Mouse (Mus musculus) c-Kit-positive CD71-positive TER-119-negative erythroid progenitor cells, embryonic 14.5 days (primary cell): ENCODE data around the gene Bmp2k.

Experiments used
- DNase-seq: peaks from one replicate; pipeline ENCODE4 v3.0.0-alpha.2; 2013; ENCODE audit warnings: low read depth

Gene Bmp2k

DNA sequence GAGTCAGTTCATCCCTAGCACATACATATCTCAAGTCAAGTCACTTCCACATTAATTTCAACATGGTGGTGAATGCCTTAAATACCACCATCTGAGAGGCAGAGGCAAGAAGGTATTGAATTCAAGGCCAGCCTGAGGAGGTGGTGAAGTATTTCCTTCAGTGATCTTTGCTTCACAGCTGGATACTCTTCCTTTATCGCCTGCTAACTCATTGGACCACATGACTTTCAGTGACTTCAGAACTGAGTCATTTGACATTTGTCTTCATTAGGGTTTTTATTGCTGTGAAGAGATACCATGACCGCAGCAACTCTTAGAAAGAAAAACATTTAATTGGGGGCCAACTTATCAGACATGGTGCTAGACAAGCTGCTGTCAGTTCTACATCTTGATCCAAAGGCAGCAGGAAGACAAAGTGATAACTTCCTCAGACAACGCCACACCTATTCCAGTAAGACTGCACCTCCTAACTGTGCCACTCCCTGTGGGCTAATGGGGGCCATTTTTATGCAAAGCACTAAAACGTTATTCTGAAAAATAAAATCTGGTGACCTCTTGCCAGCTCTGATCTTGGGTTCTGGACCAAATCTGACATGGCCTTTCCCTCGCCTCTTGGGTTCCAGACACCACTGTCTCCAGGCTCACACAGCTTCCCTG is 24.9 kb upstream of the Bmp2k start:
- DNase-seq = no peak

DNA sequence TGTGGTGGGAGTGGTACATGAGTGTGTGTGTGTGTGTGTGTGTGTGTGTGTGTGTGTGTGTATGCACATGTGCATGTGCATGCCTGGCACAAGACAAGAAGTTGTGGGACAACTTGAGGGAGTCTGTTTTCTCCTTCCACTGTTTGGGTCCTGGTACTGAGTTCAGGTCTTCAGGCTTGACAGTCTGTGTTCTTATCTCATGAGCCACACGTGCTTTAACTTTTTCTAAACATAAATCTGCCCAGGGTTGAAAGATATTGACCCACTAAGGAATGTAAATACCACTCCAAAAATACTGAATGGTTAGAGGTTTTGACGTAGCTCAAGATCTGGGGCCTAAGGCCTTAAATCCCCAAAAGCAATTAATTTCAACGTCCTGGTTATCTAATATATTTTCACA is 23.8 kb upstream of the Bmp2k start:
- no peak for DNase-seq

DNA sequence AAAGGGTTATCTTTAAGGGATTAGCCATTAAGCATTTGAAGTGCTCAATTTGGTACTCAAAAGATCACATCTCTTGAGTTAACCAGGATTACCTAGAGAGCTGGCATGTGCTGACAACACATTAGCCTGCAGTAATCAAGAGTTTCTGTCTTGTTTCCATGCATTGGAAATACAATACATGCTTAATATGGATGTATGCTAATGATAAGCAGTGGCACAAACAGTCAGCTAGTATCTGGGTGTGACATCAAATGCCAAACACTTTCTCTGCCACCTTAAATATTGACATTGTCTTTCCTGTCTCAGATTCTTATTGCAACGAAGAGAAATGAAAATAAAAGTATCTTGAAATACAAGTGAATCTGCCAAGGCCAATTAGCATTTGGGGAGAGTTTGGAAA is 22.8 kb upstream of the Bmp2k start:
- DNase-seq = no peak

DNA sequence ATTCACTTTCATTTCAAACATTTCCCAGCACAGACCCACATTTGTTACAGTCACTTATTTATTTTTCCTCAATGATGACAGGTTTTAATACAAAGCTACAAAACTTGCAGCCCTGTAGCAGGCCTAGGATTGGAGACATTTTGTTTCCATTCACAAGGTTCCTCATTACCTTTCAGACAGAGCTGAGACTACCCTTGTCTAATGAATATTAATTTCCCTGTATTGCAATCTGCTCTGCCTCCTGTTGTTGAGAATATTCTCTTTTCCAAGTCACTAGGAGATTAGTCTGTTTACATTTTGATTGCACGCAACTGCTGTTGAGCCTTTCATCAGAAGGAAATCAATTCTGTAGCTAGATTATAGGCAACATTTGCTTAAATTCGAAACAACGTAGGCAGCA is 22.4 kb upstream of the Bmp2k start:
- no peak for DNase-seq

DNA sequence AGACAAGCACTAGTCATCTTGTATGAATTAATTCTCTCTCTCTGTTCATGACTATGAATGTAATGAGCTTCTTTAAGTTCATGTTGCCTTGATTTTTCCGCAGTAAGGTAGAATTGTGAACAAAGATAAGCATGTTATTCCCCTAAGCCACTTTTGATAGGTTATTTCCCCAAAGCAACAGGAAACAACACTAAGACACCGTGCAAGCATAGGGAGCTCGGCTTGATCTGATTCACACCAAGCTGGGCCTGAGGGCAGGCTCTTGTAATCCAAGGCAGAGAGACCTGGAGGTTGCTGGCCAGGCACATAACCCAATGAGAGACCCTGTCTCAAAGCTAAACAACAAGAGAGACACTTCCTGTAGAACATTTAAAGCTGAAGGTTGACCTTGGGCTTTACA is 21.3 kb upstream of the Bmp2k start:
- no peak for DNase-seq

DNA sequence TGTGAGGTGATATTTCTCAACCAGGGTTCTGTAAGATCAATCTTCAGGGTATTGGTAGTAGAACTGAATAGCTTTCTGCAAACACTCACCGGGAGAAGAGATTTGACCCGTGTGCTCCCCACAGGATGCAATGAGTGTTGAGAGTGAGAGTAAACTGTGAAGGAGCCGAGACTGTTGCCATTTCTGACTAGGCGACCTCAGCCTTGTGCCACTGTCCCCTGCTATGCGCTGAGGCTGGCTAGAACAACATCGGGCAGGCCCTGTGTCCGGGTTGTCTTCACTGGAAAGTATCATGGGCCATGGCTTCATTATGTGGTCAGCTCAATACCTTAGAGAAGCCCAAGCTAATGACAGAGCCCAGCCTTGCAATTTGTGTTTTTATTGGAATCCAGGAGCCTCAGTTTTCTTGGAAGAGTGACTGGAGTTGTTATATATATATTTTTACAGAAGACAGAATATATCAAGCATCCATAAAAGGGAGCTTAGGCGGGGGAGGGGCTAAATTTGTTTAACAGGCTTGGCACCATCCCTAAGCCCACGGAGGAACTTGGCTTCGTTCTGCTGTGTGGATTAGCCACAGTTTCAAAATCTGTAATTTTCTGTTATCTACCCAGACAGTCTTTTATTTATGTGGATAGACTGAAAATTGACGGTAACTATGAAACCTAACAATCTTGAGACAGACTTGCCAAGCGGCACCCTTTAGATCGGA is 18.0 kb upstream of the Bmp2k start:
- DNase-seq = no peak

DNA sequence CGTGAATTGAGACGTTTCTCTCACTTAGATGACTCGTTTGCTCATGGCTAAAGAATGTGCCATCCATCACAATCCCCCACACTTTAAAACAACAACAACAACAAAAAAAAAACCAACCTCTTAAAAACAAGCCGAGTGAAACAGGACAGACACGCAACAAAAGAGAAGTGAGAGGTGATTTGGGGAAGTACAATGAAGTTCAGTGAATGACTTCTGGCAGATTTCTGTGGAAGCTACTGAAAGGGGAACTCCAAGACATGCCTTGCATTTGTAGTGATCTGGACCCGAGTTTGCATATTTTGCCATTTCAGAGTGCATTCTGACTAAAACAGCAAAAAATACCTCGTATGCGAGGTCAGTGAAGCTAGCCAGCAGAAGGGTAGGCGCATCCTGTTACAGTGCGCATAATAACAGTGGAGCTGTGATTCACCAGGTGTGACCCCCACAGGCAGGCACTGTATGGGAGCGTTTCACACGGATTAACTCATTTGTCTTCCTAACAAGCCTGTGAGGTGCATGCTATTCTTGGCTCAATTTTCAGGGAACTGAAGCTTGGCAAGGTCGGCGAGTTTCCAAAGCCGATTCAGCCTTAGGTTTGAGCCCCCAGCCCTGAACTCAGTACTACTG is 17.4 kb upstream of the Bmp2k start:
- no peak for DNase-seq

DNA sequence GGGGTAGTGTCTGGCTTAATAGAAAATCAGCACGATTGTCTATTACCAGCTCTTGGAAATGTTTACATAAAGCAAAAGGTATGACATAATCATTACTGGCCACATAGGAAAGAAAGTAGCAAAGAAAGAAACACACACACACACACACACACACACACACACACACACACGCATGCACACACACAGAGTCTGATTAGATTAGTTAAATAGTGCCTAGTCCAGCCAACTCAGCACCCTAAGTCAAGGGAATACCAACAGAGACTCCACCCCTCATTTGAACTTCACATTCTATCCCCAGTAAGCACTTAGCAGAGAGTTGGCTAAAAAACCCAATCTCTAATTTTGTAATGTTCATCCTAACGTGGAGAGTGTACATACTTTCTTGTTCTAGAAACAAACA is 15.5 kb upstream of the Bmp2k start:
- DNase-seq = no peak

DNA sequence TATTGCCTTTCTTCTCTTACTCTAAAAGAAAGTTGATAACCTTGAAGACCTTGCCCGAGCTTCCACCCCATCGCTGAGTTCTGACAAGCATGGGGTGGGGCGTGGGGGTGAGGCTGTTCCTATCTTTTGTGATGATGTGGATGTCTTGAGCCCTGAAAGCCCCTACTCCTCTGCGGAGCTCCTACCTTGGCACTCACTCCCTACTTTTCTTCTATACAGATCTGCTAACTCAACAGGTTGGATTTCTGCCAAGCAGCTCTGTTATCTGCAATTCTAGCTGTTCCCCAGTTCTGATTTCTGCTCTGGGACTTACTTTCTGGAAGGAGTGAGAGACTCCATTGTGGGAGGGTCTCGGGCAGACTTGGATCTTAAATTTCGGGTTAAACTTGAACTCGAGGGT is 14.3 kb upstream of the Bmp2k start:
- no peak for DNase-seq

DNA sequence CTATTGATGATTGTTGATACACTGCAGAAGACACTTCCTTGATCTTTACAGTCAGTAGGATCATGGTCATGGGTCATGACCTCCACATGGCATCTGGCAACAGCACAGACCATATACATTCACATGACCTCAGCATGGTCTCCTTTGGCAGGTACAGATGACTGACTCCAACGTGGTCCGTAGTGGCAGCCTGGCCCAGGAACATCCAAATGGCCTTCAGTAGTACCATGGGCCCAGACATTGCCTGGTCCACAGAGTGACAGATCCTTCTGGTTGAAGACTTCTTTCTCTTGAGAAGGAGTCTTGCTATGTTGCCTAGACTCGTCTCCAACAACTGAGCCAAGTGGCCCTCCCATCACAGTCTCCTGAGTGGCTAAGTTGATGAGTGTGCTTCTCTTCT is 10.6 kb upstream of the Bmp2k start:
- DNase-seq = no peak

DNA sequence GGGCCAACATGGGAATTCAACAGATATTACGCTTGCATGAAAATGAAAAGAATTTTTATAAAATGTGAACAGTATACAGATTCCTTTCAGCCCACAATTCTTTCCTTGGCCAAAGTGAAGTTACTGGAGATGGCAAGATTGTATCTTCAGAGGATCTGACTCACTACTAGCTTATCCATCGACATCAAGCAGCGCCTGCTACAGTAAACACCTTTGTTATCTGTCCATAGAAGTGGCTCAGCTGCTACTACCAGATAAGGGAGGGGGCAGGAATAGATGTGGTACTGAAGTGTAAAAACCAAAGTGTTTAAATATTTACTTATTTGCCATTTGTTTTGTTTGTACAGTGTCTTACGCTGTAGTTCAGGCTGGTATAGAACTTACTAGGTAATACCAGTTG is 8.6 kb upstream of the Bmp2k start:
- DNase-seq = peak; percentile 67

DNA sequence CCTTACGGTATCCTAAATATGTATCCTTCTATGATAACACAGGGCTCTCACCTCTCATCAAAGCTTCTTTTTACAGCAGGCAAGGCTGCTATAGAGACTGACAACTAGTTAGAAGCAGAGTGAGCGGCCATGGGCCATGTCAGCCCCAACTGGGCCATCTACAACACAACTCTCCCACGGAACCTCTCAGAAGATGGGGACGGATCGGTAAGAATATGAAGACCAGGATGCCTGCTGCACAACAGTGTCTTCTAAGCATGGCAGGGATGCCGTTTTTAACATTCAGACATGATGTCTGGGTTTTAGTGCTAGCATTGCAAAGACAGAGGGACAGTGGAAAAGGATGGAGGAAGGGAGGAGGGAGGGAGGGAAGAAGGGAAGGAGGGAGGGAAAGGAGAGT is 6.3 kb upstream of the Bmp2k start:
- DNase-seq = no peak

DNA sequence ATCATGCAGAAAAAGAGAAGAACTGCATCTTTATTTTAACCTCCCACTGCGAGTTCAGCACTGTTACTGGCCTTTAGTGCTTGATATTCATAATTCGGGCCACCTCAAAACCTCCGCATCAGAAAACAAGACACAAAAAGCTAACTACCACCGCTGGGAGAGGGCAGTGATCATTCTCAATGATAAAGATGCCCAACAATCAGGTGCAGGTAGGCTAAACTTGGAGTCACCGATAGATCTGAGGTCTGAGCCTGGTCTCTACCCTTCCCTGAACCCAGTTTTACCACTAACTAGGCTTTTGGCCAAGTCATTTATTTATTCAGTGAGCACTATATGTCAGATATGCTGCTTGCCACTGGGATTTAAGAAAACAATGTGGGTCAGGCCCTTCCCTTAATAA is 4.8 kb upstream of the Bmp2k start:
- no peak for DNase-seq

DNA sequence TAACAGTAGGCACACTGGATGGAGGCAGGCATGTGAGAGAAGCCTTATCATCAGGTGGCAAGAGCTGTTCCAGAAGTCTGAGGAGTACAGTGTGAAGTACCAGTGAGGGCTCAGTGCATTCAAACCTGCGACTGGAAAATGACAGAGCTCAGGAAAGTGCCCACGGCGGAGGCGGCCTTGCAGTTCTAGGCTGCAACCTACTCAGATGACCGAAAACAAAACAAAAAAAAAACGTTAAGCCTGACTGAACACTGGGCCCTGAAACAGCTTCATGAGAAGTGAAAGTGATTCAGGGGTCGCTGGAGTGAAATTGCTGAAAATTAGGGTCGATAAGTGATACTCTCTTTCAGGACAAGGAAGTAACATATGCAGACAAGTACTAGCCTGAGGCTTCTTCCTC is 4.4 kb upstream of the Bmp2k start:
- DNase-seq = no peak

DNA sequence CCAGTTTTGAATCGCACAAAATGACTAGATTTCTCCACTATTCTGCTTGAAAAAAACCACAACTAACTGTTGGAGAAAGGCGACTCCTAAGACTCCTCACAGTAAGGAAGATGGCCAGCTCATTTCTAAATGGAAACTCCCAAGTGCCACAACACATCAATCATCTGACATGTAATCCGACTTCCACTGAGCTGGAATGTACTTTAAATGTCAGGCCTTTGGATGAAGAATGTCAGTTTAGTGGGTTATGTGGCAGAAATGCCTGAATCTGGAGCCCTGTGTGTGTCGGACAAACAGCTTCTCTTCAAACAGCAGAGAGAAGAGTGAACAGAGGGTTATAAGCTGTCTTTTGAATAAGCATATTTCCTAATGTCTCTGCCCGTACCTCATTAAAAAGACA is 1.7 kb upstream of the Bmp2k start:
- no peak for DNase-seq

DNA sequence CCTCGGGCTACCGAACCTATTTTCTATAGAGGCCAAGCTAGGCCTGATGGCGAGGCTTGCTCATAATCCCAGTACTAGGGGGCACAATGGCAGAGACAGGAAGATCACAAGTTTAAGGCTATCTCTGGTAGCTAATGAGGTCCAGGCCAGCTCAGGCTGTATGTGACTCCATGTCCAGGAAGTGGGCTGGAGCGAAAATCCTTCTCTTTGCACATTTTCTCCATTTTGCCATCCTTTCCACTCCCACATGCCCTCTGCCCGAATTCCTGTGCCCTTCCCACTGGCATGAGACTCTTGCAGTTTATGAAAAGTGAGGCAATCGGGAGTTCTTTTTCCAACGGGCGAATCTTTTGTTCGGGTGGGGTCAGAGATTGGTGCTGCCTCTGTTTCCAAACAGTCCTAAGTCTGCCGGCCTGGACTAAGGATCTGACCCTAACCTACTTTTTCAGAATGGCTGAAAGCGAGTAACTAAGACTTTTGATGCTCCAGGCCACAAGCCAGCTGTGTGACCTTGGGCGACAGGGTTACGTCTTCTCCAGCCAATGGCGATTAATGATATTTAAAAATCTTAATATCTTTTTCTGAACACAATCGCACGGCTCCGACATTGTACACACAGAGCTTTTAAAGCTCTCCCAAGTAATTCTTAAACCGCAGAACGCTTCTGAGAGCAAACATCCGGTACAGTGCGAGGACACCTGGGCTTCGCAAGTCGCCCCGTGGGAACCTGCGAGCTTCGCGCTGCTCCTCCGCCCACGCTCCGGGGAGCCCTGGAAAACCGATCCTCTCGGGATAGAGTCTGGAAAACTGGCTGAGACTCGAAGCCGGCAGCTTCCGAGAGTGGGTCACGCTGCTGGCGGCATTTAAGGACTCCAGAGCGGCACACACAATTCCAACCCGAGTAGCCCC is 834 bp upstream of the Bmp2k start:
- no peak for DNase-seq

DNA sequence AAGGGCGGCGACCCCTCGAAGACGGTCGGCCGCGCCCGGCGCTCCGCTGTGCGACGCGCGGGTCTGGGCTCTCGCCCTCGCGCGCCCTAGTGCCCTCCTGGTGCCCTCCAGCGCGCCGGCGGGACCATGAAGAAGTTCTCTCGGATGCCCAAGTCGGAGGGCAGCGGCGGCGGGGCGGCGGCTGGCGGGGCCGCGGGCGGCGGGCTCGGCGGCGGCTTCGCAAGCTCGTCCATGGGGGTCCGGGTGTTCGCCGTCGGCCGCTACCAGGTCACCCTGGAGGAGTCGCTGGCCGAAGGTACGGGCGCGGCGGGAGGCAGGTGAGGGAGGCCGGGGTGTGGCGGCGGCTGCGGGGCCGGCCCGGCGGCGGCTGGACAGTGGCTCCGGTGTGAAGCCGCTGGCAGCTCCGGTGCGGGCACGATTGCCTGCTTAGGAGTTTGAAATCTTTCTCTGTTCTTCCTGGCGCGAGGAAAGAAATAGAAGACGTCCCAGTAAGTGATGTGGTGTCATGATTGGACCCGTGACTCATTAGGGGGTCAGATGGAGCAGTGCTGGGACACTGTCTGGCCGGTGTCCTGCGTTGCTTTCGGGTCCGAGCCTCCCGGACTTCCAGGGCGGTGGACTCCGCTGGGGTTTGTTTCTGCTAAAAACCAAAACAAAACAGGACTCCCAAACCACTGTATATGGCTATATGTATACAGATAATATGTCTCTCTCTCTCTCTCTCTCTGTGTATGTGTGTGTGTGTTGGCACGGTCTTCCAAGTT is 495 bp downstream of the Bmp2k start:
- DNase-seq = no peak

DNA sequence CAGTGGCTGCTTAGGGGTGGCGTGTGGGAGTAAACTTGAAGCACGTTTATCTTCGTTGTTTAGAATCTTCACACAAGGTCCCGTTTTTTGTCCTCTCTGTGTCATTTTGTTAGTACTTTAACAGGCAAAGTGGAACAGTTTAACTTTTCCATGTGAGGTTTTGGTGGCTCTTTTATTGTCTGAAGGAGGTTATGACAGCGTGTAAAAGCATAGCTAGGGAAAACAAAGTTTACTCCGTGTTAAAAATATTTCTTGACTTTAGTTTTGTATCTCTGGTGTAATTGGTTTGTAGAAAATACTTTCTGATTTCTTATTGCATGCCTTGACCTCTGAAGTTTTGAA is 1.0 kb downstream of the Bmp2k start:
- DNase-seq = no peak

DNA sequence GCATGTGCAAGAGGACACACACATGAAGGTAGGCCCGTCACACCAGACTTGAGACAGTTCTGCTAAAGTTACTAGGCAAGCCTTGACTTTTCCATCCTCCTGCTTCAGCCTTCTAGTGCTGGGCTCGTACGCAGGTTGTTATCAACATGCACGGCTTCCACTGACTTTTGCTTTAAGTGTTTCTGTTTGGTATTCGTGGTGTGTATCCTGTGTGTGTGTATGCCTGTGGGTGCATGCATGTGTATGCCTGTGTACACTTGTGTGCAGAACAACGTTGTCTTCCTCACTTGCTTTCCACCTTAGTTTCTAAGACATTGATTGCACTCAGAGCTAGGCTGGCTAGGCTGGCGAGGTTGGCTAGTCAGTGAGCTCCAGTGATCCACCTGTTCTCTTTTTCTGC is 2.1 kb downstream of the Bmp2k start:
- DNase-seq = no peak

DNA sequence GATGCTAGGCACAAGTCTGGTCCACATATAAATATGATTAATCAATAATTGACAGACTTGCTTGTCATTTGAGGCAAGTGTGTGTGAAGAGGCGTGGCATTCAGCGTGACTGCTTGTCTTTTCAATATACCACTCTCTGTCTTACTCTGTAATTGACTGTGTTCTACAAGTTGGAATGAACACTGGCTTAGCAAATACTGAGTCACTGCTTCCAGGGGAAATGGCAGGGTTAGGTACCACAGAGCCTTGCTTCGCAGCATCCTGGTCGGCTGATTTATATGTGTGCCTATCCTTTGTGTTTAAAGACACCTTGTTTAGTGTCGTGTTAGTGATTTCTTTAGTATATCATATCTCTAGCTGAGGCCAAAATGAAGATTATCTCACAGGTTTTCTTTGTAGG is 3.0 kb downstream of the Bmp2k start:
- DNase-seq = no peak

DNA sequence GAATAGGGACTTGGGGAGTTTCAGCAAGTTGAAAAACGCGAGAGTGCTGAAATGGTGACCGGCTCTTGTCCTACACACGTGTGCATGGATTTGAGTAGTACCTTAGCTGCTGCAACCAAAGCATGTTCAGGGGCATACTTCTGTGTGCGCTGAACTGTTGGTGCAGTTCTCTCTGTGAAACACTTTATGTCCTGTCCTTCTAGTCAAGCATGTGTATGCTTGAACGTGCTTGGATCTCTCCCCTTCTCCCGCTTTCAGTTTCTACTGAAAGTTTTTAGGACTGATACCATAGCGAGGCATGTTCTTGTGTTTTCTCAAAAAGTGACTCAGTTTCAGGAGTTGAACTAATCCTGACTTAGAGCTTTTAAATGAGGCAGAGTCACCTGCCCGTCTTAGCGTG is 3.7 kb downstream of the Bmp2k start:
- no peak for DNase-seq

DNA sequence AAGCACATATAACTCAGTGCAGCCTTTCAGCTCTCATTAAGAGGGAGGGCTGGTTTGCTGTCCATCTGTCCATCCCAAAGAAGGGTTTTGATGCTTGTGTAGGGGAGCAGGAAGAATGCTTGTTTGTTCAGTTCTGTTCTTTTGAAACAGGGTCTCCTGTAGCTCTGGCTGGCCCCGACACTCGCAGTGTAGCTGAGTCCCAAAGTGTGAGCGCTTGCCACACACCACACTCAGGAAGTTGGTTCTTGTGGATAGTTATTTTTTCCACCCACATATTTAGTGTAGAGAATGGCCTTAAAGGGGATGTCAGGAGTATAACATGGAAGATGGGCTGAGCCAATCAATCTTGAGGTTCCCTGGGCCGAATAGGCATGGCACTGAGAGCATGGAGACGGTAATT is 4.1 kb downstream of the Bmp2k start:
- no peak for DNase-seq
